Mouse (Mus musculus) kidney, postnatal 25 days (tissue): ENCODE data around the gene Tnfrsf21.

Experiments used
- DNase-seq, 2 experiments: peaks; one replicate each; pipeline ENCODE4 v3.0.0; 2021; ENCODE audit warnings: mixed read lengths in 2 of 2

Gene Tnfrsf21

GRCm38 (mm10) chr17:43081225-43081624 lies 64.9 kb downstream of the Tnfrsf21 start:
- DNase-seq: no peak

- DNase-seq: no peak
These were observed 73.1 kb downstream of the Tnfrsf21 start for GRCm38 (mm10) chr17:43089496-43089895.

GRCm38 (mm10) chr17:43090948-43091724 lies 74.8 kb downstream of the Tnfrsf21 start:
- DNase-seq: no peak

GRCm38 (mm10) chr17:43092280-43092995 lies 76.1 kb downstream of the Tnfrsf21 start:
- DNase-seq: peak in 1 of 2 experiments; percentile 75

- DNase-seq: no peak
These were observed 77.9 kb downstream of the Tnfrsf21 start for GRCm38 (mm10) chr17:43094285-43094684.

GRCm38 (mm10) chr17:43097101-43097688 lies 80.8 kb downstream of the Tnfrsf21 start:
- peak in 1 of 2 experiments; percentile 66 for DNase-seq

- peak; percentile 66 to 86 for DNase-seq
These were observed 89.8 kb downstream of the Tnfrsf21 start for GRCm38 (mm10) chr17:43106108-43106507.

GRCm38 (mm10) chr17:43107338-43107737 lies 91.0 kb downstream of the Tnfrsf21 start:
- DNase-seq: no peak

- DNase-seq: peak; percentile 68 to 91
These were observed 93.1 kb downstream of the Tnfrsf21 start for GRCm38 (mm10) chr17:43109501-43109900.

GRCm38 (mm10) chr17:43110168-43110885 lies 94.0 kb downstream of the Tnfrsf21 start:
- peak in 1 of 2 experiments; percentile 70 for DNase-seq

GRCm38 (mm10) chr17:43113391-43113984 lies 97.1 kb downstream of the Tnfrsf21 start:
- DNase-seq: no peak

- peak in 1 of 2 experiments; percentile 65 for DNase-seq
These were observed 97.8 kb downstream of the Tnfrsf21 start for GRCm38 (mm10) chr17:43114086-43114581.

GRCm38 (mm10) chr17:43114926-43115325 lies 98.6 kb downstream of the Tnfrsf21 start:
- DNase-seq: no peak

- peak in 1 of 2 experiments; percentile 76 for DNase-seq
These were observed 100.4 kb downstream of the Tnfrsf21 start for GRCm38 (mm10) chr17:43116748-43117147.

- no peak for DNase-seq
These were observed 103.1 kb downstream of the Tnfrsf21 start for GRCm38 (mm10) chr17:43119446-43119845.

GRCm38 (mm10) chr17:43121096-43121495 lies 104.7 kb downstream of the Tnfrsf21 start:
- DNase-seq: no peak

- DNase-seq: no peak
These were observed 112.0 kb downstream of the Tnfrsf21 start for GRCm38 (mm10) chr17:43128305-43128704.

GRCm38 (mm10) chr17:43128908-43129533 lies 112.7 kb downstream of the Tnfrsf21 start:
- DNase-seq: no peak

GRCm38 (mm10) chr17:43130115-43130869 lies 113.9 kb downstream of the Tnfrsf21 start:
- no peak for DNase-seq

GRCm38 (mm10) chr17:43130870-43131264 lies 114.5 kb downstream of the Tnfrsf21 start:
- no peak for DNase-seq

- no peak for DNase-seq
These were observed 116.1 kb downstream of the Tnfrsf21 start for GRCm38 (mm10) chr17:43132477-43132876.
